Mouse (Mus musculus) neural tube, embryonic 12.5 days (tissue): ENCODE measurements around the gene Plch2. TPM values are rescaled to one million over a fixed set of nuclear protein-coding genes. Genes with fewer than 3 reads are reported as not detected.

Experiments used
- ATAC-seq: fragments of 200-750 bp; cut with Nextera tagmentation; 2 replicates; pipeline ENCODE4 v1.8.0; 2017; ENCODE audit warnings: low read depth, mild to moderate bottlenecking, moderate TSS enrichment, moderate library complexity; ENCODE audit not compliant: low FRiP score
- H3K27ac ChIP-seq: fragments of 300-500 bp; sonication (generic); 2 replicates; pipeline ENCODE4 v1.5.1; 2016
- H3K27me3 ChIP-seq: fragments of 300-500 bp; sonication (generic); replicated peaks from 2 replicates; pipeline ENCODE4 v1.6.1; 2016; ENCODE audit warnings: mild to moderate bottlenecking
- H3K36me3 ChIP-seq: fragments of 300-500 bp; sonication (generic); 2 replicates; pipeline ENCODE4 v1.6.1; 2016; ENCODE audit warnings: mild to moderate bottlenecking
- H3K4me1 ChIP-seq: fragments of 300-500 bp; sonication (generic); 2 replicates; pipeline ENCODE4 v1.6.1; 2016
- H3K4me2 ChIP-seq: fragments of 300-500 bp; sonication (generic); replicated peaks from 2 replicates; pipeline ENCODE4 v1.6.1; 2016; ENCODE audit warnings: mild to moderate bottlenecking
- H3K4me3 ChIP-seq: fragments of 300-500 bp; sonication (generic); 2 replicates; pipeline ENCODE4 v1.5.1; 2016
- H3K9ac ChIP-seq: fragments of 300-500 bp; sonication (generic); 2 replicates; pipeline ENCODE4 v1.6.1; 2016; ENCODE audit warnings: mild to moderate bottlenecking
- H3K9me3 ChIP-seq: fragments of 300-500 bp; sonication (generic); 2 replicates; pipeline ENCODE4 v1.6.1; 2016; ENCODE audit warnings: mild to moderate bottlenecking
- WGBS: fragments of 180-500 bp; shearing (Covaris S2); methylation state at CpG from one replicate; pipeline ENCODE4 v1.1.7; 2016; 5-methylcytosine and 5-hydroxymethylcytosine counted together
- polyA plus RNA-seq: library from polyadenylated mRNA; unstranded; fragments of >200 nt; fragmentation: Nextera tagmentation; extraction: Ambion mirVana; gene quantifications from 2 replicates; pipeline ENCODE4 v1.2.1, GENCODE M21; 2016

Plch2 gene
- polyA plus RNA-seq, 1 experiment from 2014 or later = 4.1 TPM

- no peaks in the 10 kb centered on the region for H3K9me3 ChIP-seq
- H3K4me3 ChIP-seq = no peak overlapping the region
- ATAC-seq = no peak
- H3K27me3 ChIP-seq = peaks cover 63% of the 10 kb centered on the region
- no peaks in the 10 kb centered on the region for H3K36me3 ChIP-seq
- H3K4me1 ChIP-seq = peaks cover 26% of the 10 kb centered on the region
- H3K4me2 ChIP-seq = peak overlapping the region; percentile 20; the same call in 1 of the 2 replicates
- 0 out of 2 replicates have a peak overlapping the region, but pooled peaks have one; percentile 34 for H3K9ac ChIP-seq
- 65% methylated on average over 6 of the region's 6 CpGs for WGBS
- no peak overlapping the region for H3K27ac ChIP-seq
Observed at GRCm38 (mm10) chr4:155040696-155041095, 15.9 kb downstream of the Plch2 start.

GRCm38 (mm10) chr4:155040197-155040596, 16.4 kb downstream of the Plch2 start:
- H3K4me1 ChIP-seq = peaks cover 26% of the 10 kb centered on the region
- H3K4me2 ChIP-seq = peak overlapping the region; percentile 20; the same call in 1 of the 2 replicates
- H3K27me3 ChIP-seq = peaks cover 61% of the 10 kb centered on the region
- 18% methylated on average over 9 of the region's 9 CpGs for WGBS
- no peak overlapping the region for H3K27ac ChIP-seq
- no peak overlapping the region for H3K4me3 ChIP-seq
- peak overlapping the region; percentile 34; the same call in 1 of the 2 replicates for H3K9ac ChIP-seq
- H3K9me3 ChIP-seq = no peaks in the 10 kb centered on the region
- H3K36me3 ChIP-seq = no peaks in the 10 kb centered on the region
- ATAC-seq = peak; percentile 15; the same call in 1 of the 2 replicates

DNA sequence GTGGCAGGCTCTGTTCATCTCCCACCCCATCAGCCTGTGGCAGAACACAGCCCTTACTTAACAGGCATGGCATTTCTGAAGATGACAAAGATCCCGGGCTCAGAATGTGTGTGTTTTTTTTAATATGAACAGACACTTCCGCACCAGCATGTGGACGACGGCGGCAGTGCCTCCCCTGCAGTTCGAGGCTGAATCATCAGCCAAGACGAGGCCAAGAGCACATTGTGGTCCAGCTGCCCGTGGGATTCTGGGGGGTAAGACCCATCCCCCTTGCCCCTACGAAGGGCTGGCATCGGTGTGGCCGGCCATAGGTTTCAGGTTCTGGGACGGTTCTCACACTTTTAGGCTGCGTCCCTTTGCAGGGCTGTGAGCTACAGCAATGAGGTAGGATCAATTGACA, 21.8 kb downstream of the Plch2 start:
- peaks cover 25% of the 10 kb centered on the region for H3K27me3 ChIP-seq
- WGBS = 70% methylated on average over 13 of the region's 13 CpGs
- ATAC-seq = no peak

DNA sequence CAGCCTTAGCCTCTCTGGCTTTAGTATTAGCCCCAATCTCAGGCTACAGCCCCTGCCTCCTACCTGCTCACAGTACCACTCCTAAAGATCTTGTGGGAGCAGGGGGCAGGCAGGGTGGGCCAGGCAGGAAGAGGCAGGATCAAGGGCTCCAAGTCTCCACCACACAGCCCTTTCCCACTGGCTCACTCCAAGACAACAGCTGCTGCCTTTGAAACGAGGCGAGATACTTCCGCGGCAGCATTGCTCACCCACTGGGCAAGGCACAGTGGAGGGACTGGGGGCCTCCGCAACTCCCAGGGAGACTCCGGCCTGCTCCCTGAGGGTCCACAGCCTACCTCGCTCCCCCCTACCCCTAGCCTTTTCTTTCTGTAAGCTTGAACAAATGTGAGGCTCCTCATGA, 22.4 kb downstream of the Plch2 start:
- peaks cover 22% of the 10 kb centered on the region; the same call in 1 of the 2 replicates for H3K27me3 ChIP-seq
- ATAC-seq = no peak
- 19% methylated on average over 7 of the region's 7 CpGs for WGBS

More for the DNA sequence above, 21.8 kb downstream of the Plch2 start:
- Histone ChIP-seq H3K27ac (no peak overlapping the region), H3K4me1 (peaks cover 37% of the 10 kb centered on the region), H3K9ac (no peak overlapping the region), H3K36me3 (no peaks in the 10 kb centered on the region), H3K9me3 (no peaks in the 10 kb centered on the region), H3K4me3 (no peak overlapping the region), H3K4me2 (no peak overlapping the region)

DNA sequence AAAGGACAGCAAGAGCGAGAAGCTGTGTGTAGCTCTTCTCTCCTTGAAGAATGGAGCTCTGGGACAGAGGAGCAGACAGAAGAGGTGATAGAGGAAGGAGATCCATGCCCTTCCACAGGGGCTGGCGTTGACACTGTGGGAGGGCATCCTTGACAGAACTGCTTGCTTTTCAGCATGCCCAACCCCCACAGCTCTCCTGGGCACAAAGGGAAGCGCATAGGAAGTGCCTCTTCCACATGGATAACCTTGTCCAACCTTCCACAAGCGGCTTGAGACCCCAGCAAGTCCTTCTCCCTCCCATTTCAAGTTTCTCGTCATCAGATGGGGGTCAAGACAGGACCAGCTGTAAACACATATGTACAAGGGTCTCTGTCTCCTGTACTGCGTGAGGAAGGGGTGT, 23.5 kb downstream of the Plch2 start:
- Histone ChIP-seq H3K4me3 (no peak overlapping the region), H3K4me2 (no peak overlapping the region), H3K27ac (no peak overlapping the region), H3K36me3 (no peaks in the 10 kb centered on the region), H3K27me3 (peaks cover 18% of the 10 kb centered on the region; the same call in 1 of the 2 replicates), H3K4me1 (peaks cover 34% of the 10 kb centered on the region), H3K9me3 (no peaks in the 10 kb centered on the region), H3K9ac (no peak overlapping the region)
- no peak for ATAC-seq
- WGBS = 28% methylated on average over 6 of the region's 6 CpGs

More for the DNA sequence above, 22.4 kb downstream of the Plch2 start:
- Histone ChIP-seq H3K4me1 (peaks cover 34% of the 10 kb centered on the region), H3K9me3 (no peaks in the 10 kb centered on the region), H3K4me3 (no peak overlapping the region), H3K9ac (no peak overlapping the region), H3K36me3 (no peaks in the 10 kb centered on the region), H3K4me2 (no peak overlapping the region), H3K27ac (no peak overlapping the region)

DNA sequence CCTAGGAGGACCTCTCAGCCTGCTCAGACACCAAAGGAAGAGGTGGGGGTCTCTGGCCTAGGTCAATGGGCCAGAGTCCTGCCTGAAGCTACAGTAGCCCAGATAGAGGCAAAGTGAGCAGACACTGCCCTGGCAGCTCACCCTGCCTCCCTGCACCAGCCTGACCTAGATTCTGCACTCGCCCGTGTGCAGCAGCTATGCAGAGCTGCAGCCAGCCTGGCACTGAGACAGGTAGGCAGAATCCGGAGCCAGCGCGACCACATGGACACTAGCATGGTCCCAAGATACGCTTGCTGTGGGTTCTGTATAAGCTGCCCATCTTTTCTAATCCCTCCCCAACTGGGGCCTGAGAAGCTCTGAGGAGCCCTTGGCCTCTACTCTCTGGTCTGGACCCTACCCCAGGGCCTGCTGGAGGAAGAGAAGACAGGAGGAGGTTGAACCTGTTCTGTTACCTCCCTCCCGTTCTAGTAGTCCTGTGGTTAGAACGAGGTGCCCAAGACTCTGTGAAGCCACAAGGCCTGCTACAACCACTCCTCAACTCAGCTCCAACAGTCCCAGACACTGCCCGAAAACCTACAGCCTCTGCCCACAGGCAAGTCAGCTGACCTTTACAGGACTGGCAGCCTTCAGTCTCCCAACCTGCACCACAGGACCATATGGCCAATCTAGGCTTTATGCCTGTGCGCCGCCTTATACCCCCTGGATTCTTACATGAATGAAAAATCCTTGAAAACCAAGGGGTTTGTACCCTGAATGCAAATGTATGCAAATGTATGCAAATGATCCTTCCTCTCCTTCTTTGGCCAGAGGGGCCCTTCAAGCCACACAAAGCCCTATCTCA, 32.2 kb downstream of the Plch2 start:
- ATAC-seq = no peak
- peak overlapping the region; percentile 10; the same call in 1 of the 2 replicates for H3K27ac ChIP-seq
- no peak overlapping the region for H3K9ac ChIP-seq
- no peaks in the 10 kb centered on the region for H3K36me3 ChIP-seq
- H3K9me3 ChIP-seq = no peaks in the 10 kb centered on the region
- no peak overlapping the region for H3K4me2 ChIP-seq
- no peak overlapping the region for H3K4me3 ChIP-seq
- no peaks in the 10 kb centered on the region for H3K27me3 ChIP-seq
- WGBS = 80% methylated on average over 11 of the region's 11 CpGs
- peaks cover 27% of the 10 kb centered on the region for H3K4me1 ChIP-seq

DNA sequence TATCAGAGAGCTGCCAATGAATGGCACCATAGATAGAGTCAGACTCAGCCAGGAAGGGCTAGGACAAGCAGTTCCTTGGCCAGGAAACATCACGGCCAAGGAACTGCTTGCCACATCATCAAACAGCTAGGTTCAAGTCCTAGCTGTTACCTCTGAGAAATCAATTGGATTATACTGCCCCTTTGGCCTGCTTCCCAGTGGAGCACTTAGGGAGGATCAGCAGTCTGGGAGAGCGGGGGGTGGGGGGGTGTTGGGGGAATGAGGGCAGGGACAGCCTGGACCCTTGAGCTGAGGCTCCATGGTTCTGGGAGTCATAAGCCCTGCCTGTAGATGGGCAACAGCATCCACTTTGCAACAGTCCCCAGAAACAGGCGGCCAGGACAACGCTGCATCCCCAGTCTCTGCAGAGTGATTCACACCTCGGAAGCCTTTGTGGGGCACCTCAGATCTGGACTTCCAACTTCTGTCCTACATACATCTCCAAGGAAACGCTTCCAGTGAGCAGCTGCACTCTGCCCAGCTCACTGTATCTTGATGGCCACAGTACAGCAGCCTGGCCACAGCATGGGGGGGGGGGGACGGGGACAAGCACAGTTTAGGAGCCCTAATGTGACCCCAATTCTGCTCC, 34.2 kb downstream of the Plch2 start:
- 74% methylated on average over 7 of the region's 7 CpGs for WGBS

DNA sequence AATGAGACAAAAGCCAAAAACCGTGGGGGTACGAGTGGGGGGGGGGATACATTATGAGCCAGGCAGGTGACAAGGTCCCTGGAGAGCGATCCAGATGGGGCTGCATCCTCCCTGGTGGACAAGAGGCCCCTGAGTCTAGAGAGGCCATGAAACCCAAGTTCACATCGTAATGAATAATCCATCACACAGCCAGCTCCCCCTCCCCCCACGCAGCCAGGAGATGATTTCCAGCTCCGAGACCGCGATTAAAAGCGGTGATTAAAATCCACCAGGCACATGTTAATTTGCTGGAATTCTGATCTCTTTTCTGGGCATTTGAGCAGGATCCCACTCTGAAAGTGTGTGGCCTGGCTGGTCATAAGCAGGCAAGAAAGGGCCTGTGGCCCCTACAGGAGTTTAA, 35.8 kb downstream of the Plch2 start:
- H3K27me3 ChIP-seq = peaks cover 6% of the 10 kb centered on the region; the same call in 1 of the 2 replicates
- H3K4me1 ChIP-seq = peaks cover 37% of the 10 kb centered on the region
- H3K36me3 ChIP-seq = no peaks in the 10 kb centered on the region
- 59% methylated on average over 9 of the region's 9 CpGs for WGBS
- H3K4me2 ChIP-seq = no peak overlapping the region
- no peak overlapping the region for H3K9ac ChIP-seq
- H3K4me3 ChIP-seq = no peak overlapping the region
- no peaks in the 10 kb centered on the region for H3K9me3 ChIP-seq
- ATAC-seq = no peak
- no peak overlapping the region for H3K27ac ChIP-seq

More for the DNA sequence above, 34.2 kb downstream of the Plch2 start:
- Histone ChIP-seq H3K4me1 (peaks cover 37% of the 10 kb centered on the region), H3K9me3 (no peaks in the 10 kb centered on the region), H3K9ac (no peak overlapping the region), H3K27ac (no peak overlapping the region), H3K27me3 (0 out of 2 replicates have a peak, but pooled peaks cover 6% of the 10 kb centered on the region), H3K4me2 (no peak overlapping the region), H3K4me3 (no peak overlapping the region), H3K36me3 (no peaks in the 10 kb centered on the region)
- ATAC-seq = no peak

GRCm38 (mm10) chr4:155020141-155020540, 36.4 kb downstream of the Plch2 start:
- no peak for ATAC-seq
- no peak overlapping the region for H3K4me2 ChIP-seq
- H3K36me3 ChIP-seq = no peaks in the 10 kb centered on the region
- no peak overlapping the region for H3K27ac ChIP-seq
- peaks cover 6% of the 10 kb centered on the region; the same call in 1 of the 2 replicates for H3K27me3 ChIP-seq
- H3K4me1 ChIP-seq = peaks cover 36% of the 10 kb centered on the region
- no peak overlapping the region for H3K4me3 ChIP-seq
- WGBS = 73% methylated on average over 1 of the region's 1 CpGs
- H3K9me3 ChIP-seq = no peaks in the 10 kb centered on the region
- no peak overlapping the region for H3K9ac ChIP-seq

GRCm38 (mm10) chr4:155019336-155019847, 37.2 kb downstream of the Plch2 start:
- peak; percentile 31; the same call in 1 of the 2 replicates for ATAC-seq

DNA sequence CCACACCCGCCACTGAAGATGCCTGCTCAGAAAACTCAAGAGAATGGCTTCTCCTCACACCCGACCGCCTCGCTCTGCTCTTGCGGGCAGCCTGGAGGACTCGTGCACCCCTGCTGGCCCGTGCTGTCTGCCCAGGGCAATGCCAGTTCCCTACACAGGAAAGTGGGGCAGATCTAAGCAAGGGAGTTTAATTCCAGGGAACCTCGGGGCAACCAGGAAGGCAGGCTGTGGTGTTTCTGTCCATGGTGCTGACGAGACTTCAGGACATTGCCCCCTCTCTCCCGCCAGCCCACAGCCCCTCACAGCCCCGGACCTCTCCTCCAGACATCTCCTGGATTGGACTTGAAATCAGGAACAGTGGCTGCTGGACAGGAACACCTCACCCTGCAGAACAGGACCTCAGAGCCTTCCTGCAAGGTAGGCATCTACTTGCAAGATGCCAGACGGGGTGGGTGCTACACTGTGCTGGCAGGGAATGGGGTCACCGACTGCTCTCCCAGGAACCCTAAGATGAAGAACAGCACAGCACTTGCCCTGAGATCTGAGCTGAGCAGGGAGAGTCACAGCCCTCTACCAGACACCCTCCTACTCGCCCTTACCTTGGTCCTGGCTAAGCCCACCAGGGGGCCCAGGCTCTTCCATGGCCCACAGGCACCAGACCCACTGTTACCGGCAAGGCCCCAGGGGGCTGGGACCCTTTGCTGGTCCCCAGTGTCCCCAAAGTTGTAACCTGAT, 37.8 kb downstream of the Plch2 start:
- H3K4me1 ChIP-seq = peaks cover 32% of the 10 kb centered on the region
- no peaks in the 10 kb centered on the region for H3K36me3 ChIP-seq
- ATAC-seq = 0 out of 2 replicates have a peak, but pooled peaks have one; percentile 6
- peaks cover 6% of the 10 kb centered on the region; the same call in 1 of the 2 replicates for H3K27me3 ChIP-seq
- H3K9me3 ChIP-seq = no peaks in the 10 kb centered on the region
- peak overlapping the region; percentile 50 for H3K4me2 ChIP-seq
- 5% methylated on average over 15 of the region's 15 CpGs for WGBS
- no peak overlapping the region for H3K27ac ChIP-seq
- H3K9ac ChIP-seq = no peak overlapping the region
- H3K4me3 ChIP-seq = no peak overlapping the region

More at GRCm38 (mm10) chr4:155019336-155019847, 37.2 kb downstream of the Plch2 start:
- H3K36me3 ChIP-seq = no peaks in the 10 kb centered on the region
- H3K27me3 ChIP-seq = peaks cover 6% of the 10 kb centered on the region; the same call in 1 of the 2 replicates
- under 1% methylated on average over 10 of the region's 10 CpGs for WGBS
- no peaks in the 10 kb centered on the region for H3K9me3 ChIP-seq
- H3K4me2 ChIP-seq = peak overlapping the region; percentile 50
- H3K9ac ChIP-seq = no peak overlapping the region
- peaks cover 29% of the 10 kb centered on the region for H3K4me1 ChIP-seq
- no peak overlapping the region for H3K27ac ChIP-seq
- no peak overlapping the region for H3K4me3 ChIP-seq
